Mouse (Mus musculus) heart, adult 2 months (tissue): ENCODE measurements around the gene Syn3.

Source experiments
- CTCF ChIP-seq: fragments of 200-600 bp; IDR thresholded peaks from 2 replicates; pipeline ENCODE4 v1.8.1; 2022; ENCODE audit warnings: antibody characterized with exemption, mild to moderate bottlenecking, moderate library complexity
- EP300 ChIP-seq: fragments of 200-500 bp; IDR thresholded peaks from 2 replicates; pipeline ENCODE4 v1.6.1; 2011; ENCODE audit warnings: low read depth, low read length, control low read depth; ENCODE audit not compliant: insufficient read depth
- POLR2A ChIP-seq: fragments of 200-500 bp; IDR thresholded peaks from 2 replicates; pipeline ENCODE4 v1.6.1; 2011; ENCODE audit warnings: mild to moderate bottlenecking, low read depth, low read length, control low read depth; ENCODE audit not compliant: insufficient read depth

DNA sequence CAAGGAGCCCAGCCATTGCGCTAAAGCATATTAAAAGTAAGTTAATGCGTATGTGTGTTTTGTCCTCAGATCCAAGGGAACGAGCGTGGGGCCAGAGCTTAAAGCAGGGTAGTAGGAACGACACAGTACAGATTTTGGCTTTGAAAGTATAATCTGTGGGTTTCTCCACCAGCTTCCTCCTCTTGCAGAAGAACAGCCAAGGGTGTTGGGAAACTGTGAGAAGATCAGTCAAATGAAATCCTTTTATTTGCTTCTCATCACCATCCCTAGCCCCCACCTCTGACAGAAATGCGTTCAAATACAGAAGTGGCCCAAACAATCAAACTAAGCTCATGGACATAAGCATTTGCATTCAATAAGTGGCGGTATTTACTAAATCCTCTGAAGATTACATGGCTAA is 22.0 kb downstream of the Syn3 start:
- TF ChIP-seq POLR2A, result no peak
- TF ChIP-seq CTCF, result no peak
- no peak for TF ChIP-seq EP300
